Mouse (Mus musculus) gastrocnemius, postnatal 14 days (tissue): Measurements from ENCODE around the gene Ubl7. TPM values are rescaled to one million over a fixed set of nuclear protein-coding genes. Genes with fewer than 3 reads are reported as not detected.
"Not testable (repeated sequence)": the region's sequence is repeated elsewhere in the genome, so short reads cannot be mapped to it uniquely, and the experiment has no call there.

Source experiments
- DNase-seq: peaks from one replicate; pipeline ENCODE4 v3.0.0; 2021; ENCODE audit warnings: mixed read lengths
- intact Hi-C: fragments of 180-260 bp; cut with DNase I; formaldehyde crosslinking; loops from one replicate; pipeline ENCODE4 v1.15.1; 2025; ENCODE audit warnings: low total_unique reads
- long read RNA-seq, 2 experiments: library from polyadenylated mRNA; stranded (forward); transcript quantifications; one replicate each; pipeline ENCODE4 v2.0.0; 2021
- total RNA-seq, 2 experiments: library from RNA; stranded (reverse); gene quantifications; 2 replicates each; pipeline ENCODE4 v1.2.3; 2021

Ubl7 gene
- 10 to 100 TPM; 52.3 to 55.3 TPM for total RNA-seq
- long read RNA-seq, experiment 1, transcript Ubl7-201 (11 exons, 1,364 nt) = major isoform, 41 of 87 reads
- long read RNA-seq, experiment 1, transcript Ubl7-209 (11 exons, 1,319 nt) = minor isoform, 14 of 87 reads
- long read RNA-seq, experiment 1, partial matches to known transcripts = 9 of 87 reads
- long read RNA-seq, experiment 1, other reads (novel, unspliced or antisense) = 22 of 87 reads
- long read RNA-seq, experiment 2, transcript Ubl7-209 (11 exons, 1,319 nt) = minor isoform, 17 of 94 reads
- long read RNA-seq, experiment 2, transcript Ubl7-201 (11 exons, 1,364 nt) = major isoform, 44 of 94 reads
- long read RNA-seq, experiment 2, partial matches to known transcripts = 18 of 94 reads
- long read RNA-seq, experiment 2, other reads (novel, unspliced or antisense) = 12 of 94 reads

- peak; percentile 90 for DNase-seq
- intact Hi-C loops = no loop called here
Measured at GRCm38 (mm10) chr9:57910254-57911160, at the start of gene Ubl7. TSS of gene Ubl7 (plus strand) at chr9:57910979.

DNA sequence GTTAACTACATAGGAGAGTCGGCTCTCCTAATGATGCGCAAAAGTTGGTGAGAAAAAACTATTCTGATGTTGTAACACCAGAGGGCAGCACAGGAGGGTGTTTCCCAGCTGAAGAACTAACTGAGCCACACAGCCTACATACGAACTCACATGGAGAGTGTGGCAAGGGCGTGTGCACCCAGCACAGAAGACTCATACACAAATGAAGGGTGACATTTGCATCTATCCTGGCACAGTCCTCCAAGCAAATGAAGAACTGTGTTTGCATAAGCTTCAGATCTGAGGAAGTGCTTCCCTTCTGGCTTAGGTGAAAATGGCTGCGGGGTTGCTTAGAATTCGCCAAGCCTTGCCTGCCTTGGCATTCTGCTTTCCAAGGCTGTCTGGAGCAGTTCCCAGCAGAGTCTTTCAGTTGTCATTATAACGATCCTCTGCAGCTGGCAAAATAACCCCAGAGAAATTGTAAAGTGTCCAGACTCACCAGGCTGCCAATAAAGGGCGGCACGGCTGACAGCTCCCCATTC, 48.8 kb upstream of the Ubl7 start:
- intact Hi-C loops = loop anchor here (5.0 to 10.0 kb wide), 2 partner anchors 73 to 135 kb away; no protein-coding TSS in a partner anchor
- peak; percentile 12 for DNase-seq

GRCm38 (mm10) chr9:57864336-57864735, 46.4 kb upstream of the Ubl7 start:
- intact Hi-C loops = loop anchor here (5.0 to 10.0 kb wide), 2 partner anchors 70 to 133 kb away; no protein-coding TSS in a partner anchor
- DNase-seq = no peak

- no peak for DNase-seq
- intact Hi-C loops = loop anchor here (10.0 kb wide), 1 partner anchor 68 kb away; no protein-coding TSS in a partner anchor
Measured at GRCm38 (mm10) chr9:57866530-57866929, 44.2 kb upstream of the Ubl7 start.

- intact Hi-C loops = loop anchor here (10.0 kb wide), 1 partner anchor 68 kb away; no protein-coding TSS in a partner anchor
- DNase-seq = no peak
Measured at GRCm38 (mm10) chr9:57867236-57867635, 43.5 kb upstream of the Ubl7 start.

GRCm38 (mm10) chr9:57867880-57868279, 42.9 kb upstream of the Ubl7 start:
- no peak for DNase-seq
- intact Hi-C loops = loop anchor here (10.0 kb wide), 1 partner anchor 67 kb away; no protein-coding TSS in a partner anchor

- intact Hi-C loops = loop anchor here (10.0 kb wide), 1 partner anchor 66 kb away; no protein-coding TSS in a partner anchor
- DNase-seq = no peak
Measured at GRCm38 (mm10) chr9:57868767-57869166, 42.0 kb upstream of the Ubl7 start.

- DNase-seq = no peak
- intact Hi-C loops = no loop called here
Measured at GRCm38 (mm10) chr9:57870273-57870816, 40.4 kb upstream of the Ubl7 start.

DNA sequence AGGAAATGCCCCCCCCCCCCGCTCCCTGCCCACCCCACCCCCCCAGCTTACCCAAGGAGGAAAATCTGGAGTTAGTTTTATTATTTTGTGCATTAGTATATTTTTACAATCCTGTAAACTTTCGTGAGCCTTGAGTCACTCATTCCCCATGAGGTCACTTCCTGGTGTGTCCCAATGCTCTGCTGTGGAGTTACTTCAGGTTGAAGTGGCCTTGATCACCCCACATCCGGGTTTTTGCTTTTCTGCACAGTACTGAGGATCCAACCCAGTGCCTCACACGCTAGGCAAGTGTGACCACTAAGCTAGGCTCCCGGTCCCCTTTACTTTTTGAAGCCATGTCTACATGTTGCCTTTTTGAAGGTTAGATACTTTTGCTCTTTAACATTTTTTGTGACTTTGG, 36.6 kb upstream of the Ubl7 start:
- DNase-seq = no peak
- intact Hi-C loops = no loop called here

DNA sequence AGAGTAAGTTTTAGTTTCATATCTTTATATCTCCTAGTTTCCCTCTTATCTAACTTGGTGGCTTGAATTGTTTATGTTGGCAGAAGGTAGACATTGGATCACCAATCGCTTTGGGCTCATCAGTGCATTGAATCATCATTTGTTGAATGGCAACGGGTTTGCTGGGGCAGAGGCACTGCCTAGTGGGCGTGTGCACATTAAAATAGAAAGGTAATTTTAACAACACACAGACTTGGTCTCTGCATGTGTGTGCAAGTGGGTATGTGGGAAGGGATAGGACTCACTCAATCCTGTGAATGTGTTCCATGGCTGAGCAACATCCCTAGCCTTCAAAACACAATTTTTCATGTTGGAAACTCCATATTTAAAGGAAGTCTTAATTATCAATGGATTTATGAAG, 35.8 kb upstream of the Ubl7 start:
- intact Hi-C loops = no loop called here
- no peak for DNase-seq

DNA sequence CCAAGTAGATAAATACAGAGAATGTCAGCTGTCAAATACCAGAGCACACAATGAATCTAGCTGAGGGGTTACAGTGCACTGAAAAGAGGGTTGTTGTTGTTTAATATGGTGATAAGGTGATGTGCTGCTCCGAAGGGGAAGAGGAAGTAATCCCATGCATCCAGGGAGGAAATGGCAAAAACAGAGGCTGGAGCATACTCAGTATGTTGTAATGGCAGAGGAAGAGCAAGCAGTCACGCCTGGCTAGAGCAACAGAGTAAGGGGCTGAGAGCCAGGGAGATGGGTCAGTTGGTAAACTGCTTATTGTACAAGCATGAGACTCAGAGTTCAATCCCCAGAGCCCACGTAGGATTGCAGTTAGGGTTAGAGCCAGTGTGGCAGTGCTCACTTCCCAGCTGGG, 31.6 kb upstream of the Ubl7 start:
- intact Hi-C loops = no loop called here
- DNase-seq = no peak

- intact Hi-C loops = no loop called here
- no peak for DNase-seq
Measured at GRCm38 (mm10) chr9:57880278-57880677, 30.5 kb upstream of the Ubl7 start.

DNA sequence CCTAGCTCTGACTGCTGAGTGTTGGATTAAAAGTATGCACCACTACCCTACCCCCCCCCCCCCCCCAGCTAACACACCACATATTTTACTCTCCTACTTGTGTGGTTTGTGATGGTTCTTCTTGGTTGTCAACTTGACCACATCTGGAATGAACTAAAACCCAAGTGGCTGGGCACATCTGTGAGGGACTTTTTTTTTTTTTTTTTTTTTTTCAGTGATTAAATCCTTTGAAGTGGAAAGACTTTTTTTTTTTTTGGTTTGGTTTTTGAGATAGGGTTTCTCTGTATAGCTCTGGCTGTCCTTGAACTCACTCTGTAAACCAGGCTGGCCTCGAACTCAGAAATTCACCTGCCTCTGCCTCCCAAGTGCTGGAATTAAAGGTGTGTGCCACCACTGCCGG, 29.0 kb upstream of the Ubl7 start:
- DNase-seq, intact Hi-C loops: not testable (repeated sequence)

GRCm38 (mm10) chr9:57883413-57883812, 27.4 kb upstream of the Ubl7 start:
- intact Hi-C loops = no loop called here

GRCm38 (mm10) chr9:57888119-57888518, 22.7 kb upstream of the Ubl7 start:
- intact Hi-C loops = no loop called here

More at GRCm38 (mm10) chr9:57883413-57883812, 27.4 kb upstream of the Ubl7 start:
- no peak for DNase-seq

GRCm38 (mm10) chr9:57900478-57900877, 10.3 kb upstream of the Ubl7 start:
- intact Hi-C loops = no loop called here
- DNase-seq = no peak

More at GRCm38 (mm10) chr9:57888119-57888518, 22.7 kb upstream of the Ubl7 start:
- DNase-seq = no peak

DNA sequence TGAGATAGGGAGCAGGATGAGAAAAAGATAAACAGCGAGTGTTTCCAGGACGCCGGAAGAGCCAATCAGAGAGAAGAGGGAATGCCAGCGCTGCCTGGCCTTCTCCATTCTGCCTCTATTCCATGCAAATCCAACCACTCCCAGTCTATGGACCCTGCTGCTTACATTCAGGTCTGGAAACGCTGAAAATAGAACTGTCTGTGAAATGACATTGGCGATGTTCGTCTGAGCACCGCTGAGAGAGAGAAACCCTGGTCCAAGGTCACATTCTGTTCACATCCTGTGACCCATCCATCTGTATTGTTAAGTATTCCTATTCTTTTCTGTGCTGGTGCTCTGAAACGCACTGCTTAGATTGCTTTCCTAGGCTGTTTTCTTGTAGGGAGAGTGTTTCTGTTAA, 9.6 kb upstream of the Ubl7 start:
- intact Hi-C loops = no loop called here

GRCm38 (mm10) chr9:57901601-57902000, 9.2 kb upstream of the Ubl7 start:
- DNase-seq = no peak
- intact Hi-C loops = no loop called here

More for the DNA sequence above, 9.6 kb upstream of the Ubl7 start:
- no peak for DNase-seq

DNA sequence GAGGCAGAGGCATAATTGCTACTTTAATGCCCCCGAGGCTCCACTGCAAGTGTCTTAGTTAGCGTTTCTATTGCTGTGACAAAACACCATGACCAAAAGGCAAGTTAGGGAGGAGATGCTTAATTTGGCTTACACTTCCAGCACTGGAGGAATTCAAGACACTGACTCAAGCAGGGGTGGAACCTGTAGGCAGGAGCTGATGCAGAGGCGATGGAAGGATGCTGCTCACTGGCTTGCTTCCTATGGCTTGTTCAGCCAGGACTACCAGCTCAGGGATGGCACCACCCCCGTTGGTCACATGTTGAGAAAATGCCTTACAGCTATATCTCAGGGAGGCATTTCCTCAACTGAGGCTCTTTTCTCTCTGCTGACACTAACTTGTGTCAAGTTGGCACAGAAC, 8.6 kb upstream of the Ubl7 start:
- intact Hi-C loops = no loop called here
- DNase-seq = no peak
